In the genomic region with DNA sequence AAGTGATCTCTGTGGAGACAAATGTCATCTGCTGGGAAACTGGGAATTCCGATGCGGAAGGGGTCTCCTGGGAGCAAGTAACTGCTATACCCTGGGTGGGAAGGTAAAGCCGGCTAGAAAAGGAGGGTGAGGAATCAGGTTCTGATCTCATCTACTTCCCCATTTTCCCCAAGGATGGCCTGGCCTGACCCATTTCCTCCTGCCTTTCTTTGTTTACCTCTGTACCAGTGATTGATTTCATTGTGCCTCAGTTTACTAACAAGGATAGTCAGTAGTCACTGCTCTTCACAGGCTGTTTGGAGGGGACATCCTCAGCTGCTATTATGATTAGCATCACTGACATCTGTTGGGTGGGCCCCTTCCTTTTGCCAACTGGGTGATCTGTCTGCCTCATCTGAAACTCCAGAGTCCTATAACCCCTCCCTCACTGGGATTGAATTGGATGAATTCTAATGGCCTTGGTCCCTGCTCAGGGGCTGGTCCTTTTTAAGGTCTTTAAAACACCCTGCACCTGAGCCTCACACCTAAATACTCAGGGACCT, we compare ENCODE assay signal across 7 mouse cellular contexts. TPM values are rescaled to one million over a fixed set of nuclear protein-coding genes. Genes with fewer than 3 reads are reported as not detected.
DNase-seq lines count a peak whose midpoint lies in the region; ATAC-seq and TF ChIP-seq lines count a peak whose summit lies in the region.

No protein-coding gene starts in this region.

- no peak overlapping the region for H3K27ac ChIP-seq in layer of hippocampus, adult 2 months
- peak overlapping the region; percentile 87 for H3K27ac ChIP-seq in heart, embryonic 16.5 days (ENCODE audit: low read length)
- H3K27ac ChIP-seq in limb, embryonic 15.5 days: no peak overlapping the region
- no peak overlapping the region for H3K27ac ChIP-seq in neural tube, embryonic 14.5 days (ENCODE audit: low read depth, low read length)

- H3K4me2 ChIP-seq in heart, embryonic 16.5 days (ENCODE audit: low read depth, low read length): peak overlapping the region; percentile 95
- H3K4me2 ChIP-seq in limb, embryonic 15.5 days: peak overlapping the region; percentile 91
- peak overlapping the region; percentile 98; the same call in 1 of the 2 replicates for H3K4me2 ChIP-seq in neural tube, embryonic 14.5 days (ENCODE audit: low read depth, low read length)

- no peak for DNase-seq in layer of hippocampus, adult 2 months (ENCODE audit: low spot score in 2 of 2)
- no peak for DNase-seq in layer of hippocampus, postnatal 14 days (ENCODE audit: low spot score in 2 of 2)
- DNase-seq in cerebellum, adult 8-10 months: no peak
- no peak for DNase-seq in c-Kit-positive CD71-positive TER-119-positive erythroid progenitor cells, embryonic 14.5 days (ENCODE audit: low spot score)

- peak overlapping the region; percentile 52; the same call in 1 of the 2 replicates for H3K4me3 ChIP-seq in layer of hippocampus, adult 2 months
- H3K4me3 ChIP-seq in heart, embryonic 16.5 days (ENCODE audit: low read length): peak overlapping the region; percentile 76
- peak overlapping the region; percentile 64 for H3K4me3 ChIP-seq in limb, embryonic 15.5 days
- H3K4me3 ChIP-seq in neural tube, embryonic 14.5 days (ENCODE audit: low read depth, low read length): no peak overlapping the region

- H3K36me3 ChIP-seq in heart, embryonic 16.5 days (ENCODE audit: control insufficient read depth, insufficient read depth): no peaks in the 10 kb centered on the region
- peaks cover 1% of the 10 kb centered on the region; the same call in 1 of the 2 replicates for H3K36me3 ChIP-seq in limb, embryonic 15.5 days
- no peaks in the 10 kb centered on the region for H3K36me3 ChIP-seq in neural tube, embryonic 14.5 days (ENCODE audit: control insufficient read depth, insufficient read depth, low read length)

- peaks cover 51% of the 10 kb centered on the region for H3K4me1 ChIP-seq in heart, embryonic 16.5 days (ENCODE audit: control insufficient read depth, insufficient read depth, low read length)
- peaks cover 58% of the 10 kb centered on the region for H3K4me1 ChIP-seq in limb, embryonic 15.5 days
- H3K4me1 ChIP-seq in neural tube, embryonic 14.5 days (ENCODE audit: control insufficient read depth, insufficient read depth, low read length): peaks cover 8% of the 10 kb centered on the region

- WGBS in heart, embryonic 16.5 days: 32% methylated on average over 3 of the region's 3 CpGs
- WGBS in limb, embryonic 15.5 days: 46% methylated on average over 3 of the region's 3 CpGs
- 40% methylated on average over 3 of the region's 3 CpGs for WGBS in neural tube, embryonic 14.5 days

- no peaks in the 10 kb centered on the region for H3K27me3 ChIP-seq in heart, embryonic 16.5 days (ENCODE audit: control insufficient read depth, insufficient read depth, low read length)
- no peaks in the 10 kb centered on the region for H3K27me3 ChIP-seq in limb, embryonic 15.5 days
- H3K27me3 ChIP-seq in neural tube, embryonic 14.5 days (ENCODE audit: control insufficient read depth, insufficient read depth, low read length): no peaks in the 10 kb centered on the region

- H3K9ac ChIP-seq in heart, embryonic 16.5 days (ENCODE audit: low read length): peak overlapping the region; percentile 91
- H3K9ac ChIP-seq in limb, embryonic 15.5 days: no peak overlapping the region
- no peak overlapping the region for H3K9ac ChIP-seq in neural tube, embryonic 14.5 days (replicated peaks; ENCODE audit: low read depth, low read length)

- no peak for ATAC-seq in heart, embryonic 16.5 days (replicated peaks; ENCODE audit: extremely low read depth, insufficient read depth, low FRiP score)
- no peak for ATAC-seq in limb, embryonic 15.5 days (ENCODE audit: insufficient number of reproducible peaks, low FRiP score, low TSS enrichment, low read depth)
- no peak for ATAC-seq in neural tube, embryonic 14.5 days (ENCODE audit: low read depth)

- no peaks in the 10 kb centered on the region for H3K9me3 ChIP-seq in heart, embryonic 16.5 days (replicated peaks; ENCODE audit: control insufficient read depth, low read length)
- H3K9me3 ChIP-seq in limb, embryonic 15.5 days: no peaks in the 10 kb centered on the region
- H3K9me3 ChIP-seq in neural tube, embryonic 14.5 days (ENCODE audit: control insufficient read depth, low read length): no peaks in the 10 kb centered on the region

- TF ChIP-seq CTCF in layer of hippocampus, adult 2 months (conservative IDR thresholded peaks at IDR 0.05): no peak

RNA-seq across cellular contexts. Expression of a gene that starts 1.8 kb away (rescaled TPM):
- total RNA-seq in layer of hippocampus, adult 2 months (2021): 1 to 10 TPM; 3.2 to 4.3 TPM
- total RNA-seq in layer of hippocampus, postnatal 14 days (2021): 1 to 10 TPM; 4.0 to 4.4 TPM
- 9.5 and 9.7 TPM in 2 replicates for polyA plus RNA-seq in heart, embryonic 16.5 days (2015; fragmentation: Nextera tagmentation; extraction: Ambion mirVana)
- polyA plus RNA-seq in limb, embryonic 15.5 days (2015; fragmentation: Nextera tagmentation; extraction: Ambion mirVana): 9.3 and 10.5 TPM in 2 replicates
- polyA plus RNA-seq in neural tube, embryonic 14.5 days (2014; fragmentation: Nextera tagmentation; extraction: Ambion mirVana): 0.95 and 3.3 TPM in 2 replicates
